ENCODE assay signal across 18 mouse cellular contexts in genomic region chr17:29385746-29386145, GRCm38 (mm10). TPM values are rescaled to one million over a fixed set of nuclear protein-coding genes. Genes with fewer than 3 reads are reported as not detected.
DNase-seq lines count a peak whose midpoint lies in the region; ATAC-seq and TF ChIP-seq lines count a peak whose summit lies in the region.
"Had no signal": no experiment of that assay in that cellular context is flagged by ENCODE, and none has a peak within 500 bp of the region (broad histone marks: within the 10 kb centered on the region; RNA-seq: fewer than 3 reads in every experiment).

No protein-coding gene starts in this region.

- H3K4me2 ChIP-seq in liver, embryonic 12.5 days, result no peak overlapping the region
- H3K4me2 ChIP-seq in liver, embryonic 11.5 days, result no peak overlapping the region
- H3K4me2 ChIP-seq in liver, embryonic 13.5 days, result no peak overlapping the region
- H3K4me2 ChIP-seq in hindbrain, postnatal 0 days (ENCODE audit: low read depth, low read length), result no peak overlapping the region
- H3K4me2 ChIP-seq: embryonic facial prominence, embryonic 12.5 days; forebrain, embryonic 15.5 days; heart, embryonic 11.5 days; heart, embryonic 15.5 days; hindbrain, embryonic 15.5 days had no signal

- no peak overlapping the region for H3K4me3 ChIP-seq in liver, embryonic 12.5 days
- H3K4me3 ChIP-seq in liver, embryonic 11.5 days (ENCODE audit: low read depth, low read length), result no peak overlapping the region
- H3K4me3 ChIP-seq in ES-E14 (ENCODE audit: insufficient read depth in 1 of 2, low read depth in 1 of 2, low read length in 2 of 2, poor library complexity in 1 of 2, severe bottlenecking in 1 of 2), result no peak overlapping the region
- H3K4me3 ChIP-seq in liver, embryonic 13.5 days (replicated peaks), result no peak overlapping the region
- no peak overlapping the region for H3K4me3 ChIP-seq in hindbrain, postnatal 0 days (ENCODE audit: low read length)
- H3K4me3 ChIP-seq: embryonic facial prominence, embryonic 12.5 days; forebrain, embryonic 15.5 days; heart, adult 2 months; heart, embryonic 15.5 days; hindbrain, embryonic 10.5 days; hindbrain, embryonic 15.5 days had no signal

- H3K9me3 ChIP-seq in liver, embryonic 12.5 days (replicated peaks), result no peaks in the 10 kb centered on the region
- H3K9me3 ChIP-seq in liver, embryonic 11.5 days (ENCODE audit: control insufficient read depth, low read length), result no peaks in the 10 kb centered on the region
- no peaks in the 10 kb centered on the region for H3K9me3 ChIP-seq in ES-E14 (ENCODE audit: control insufficient read depth, insufficient read depth, low read depth, low read length)
- no peaks in the 10 kb centered on the region for H3K9me3 ChIP-seq in liver, embryonic 13.5 days (replicated peaks)
- H3K9me3 ChIP-seq in hindbrain, postnatal 0 days (ENCODE audit: low read length), result no peaks in the 10 kb centered on the region
- H3K9me3 ChIP-seq: embryonic facial prominence, embryonic 12.5 days; forebrain, embryonic 15.5 days; heart, embryonic 15.5 days; hindbrain, embryonic 10.5 days; hindbrain, embryonic 15.5 days had no signal

- no peak for ATAC-seq in liver, embryonic 12.5 days
- no peak for ATAC-seq in liver, embryonic 11.5 days (replicated peaks; ENCODE audit: low FRiP score)
- ATAC-seq in liver, embryonic 13.5 days (ENCODE audit: low read depth), result no peak
- ATAC-seq in hindbrain, postnatal 0 days, result no peak
- ATAC-seq: forebrain, embryonic 15.5 days; inflammation-experienced regulatory T-cells, adult 6 months; Patski had no signal

- no peaks in the 10 kb centered on the region for H3K36me3 ChIP-seq in liver, embryonic 12.5 days
- no peaks in the 10 kb centered on the region for H3K36me3 ChIP-seq in liver, embryonic 11.5 days (ENCODE audit: control insufficient read depth, insufficient read depth, low read length)
- H3K36me3 ChIP-seq in ES-E14 (ENCODE audit: control insufficient read depth, insufficient read depth, low read length, poor library complexity, severe bottlenecking), result no peaks in the 10 kb centered on the region
- H3K36me3 ChIP-seq in liver, embryonic 13.5 days, result no peaks in the 10 kb centered on the region
- H3K36me3 ChIP-seq in hindbrain, postnatal 0 days (ENCODE audit: insufficient read depth, low read length), result no peaks in the 10 kb centered on the region
- H3K36me3 ChIP-seq: embryonic facial prominence, embryonic 12.5 days; forebrain, embryonic 15.5 days; heart, embryonic 15.5 days; hindbrain, embryonic 10.5 days; hindbrain, embryonic 15.5 days had no signal

- no peak overlapping the region for H3K9ac ChIP-seq in liver, embryonic 12.5 days
- H3K9ac ChIP-seq in liver, embryonic 11.5 days (ENCODE audit: low read depth, low read length), result no peak overlapping the region
- H3K9ac ChIP-seq in ES-E14 (ENCODE audit: insufficient read depth, low read depth, low read length, poor library complexity, severe bottlenecking), result no peak overlapping the region
- no peak overlapping the region for H3K9ac ChIP-seq in liver, embryonic 13.5 days
- no peak overlapping the region for H3K9ac ChIP-seq in hindbrain, postnatal 0 days (replicated peaks; ENCODE audit: low read length)
- H3K9ac ChIP-seq: embryonic facial prominence, embryonic 12.5 days; forebrain, embryonic 15.5 days; hindbrain, embryonic 15.5 days had no signal

- peak overlapping the region; percentile 34 for H3K27ac ChIP-seq in liver, embryonic 12.5 days
- H3K27ac ChIP-seq in liver, embryonic 11.5 days (ENCODE audit: low read depth, low read length), result no peak overlapping the region
- H3K27ac ChIP-seq in ES-E14 (ENCODE audit: insufficient read depth, low read depth, low read length, poor library complexity, severe bottlenecking), result no peak overlapping the region; the same call in 1 of the 2 replicates
- H3K27ac ChIP-seq in liver, embryonic 13.5 days, result peak overlapping the region; percentile 60; the same call in 1 of the 2 replicates
- no peak overlapping the region for H3K27ac ChIP-seq in hindbrain, postnatal 0 days
- H3K27ac ChIP-seq: embryonic facial prominence, embryonic 12.5 days; forebrain, embryonic 15.5 days; heart, adult 2 months; heart, embryonic 15.5 days; hindbrain, embryonic 10.5 days; hindbrain, embryonic 15.5 days had no signal

- peaks cover 25% of the 10 kb centered on the region for H3K4me1 ChIP-seq in liver, embryonic 12.5 days
- 0 out of 2 replicates have a peak, but pooled peaks cover 2% of the 10 kb centered on the region for H3K4me1 ChIP-seq in liver, embryonic 11.5 days (replicated peaks; ENCODE audit: control insufficient read depth, insufficient read depth, low read length)
- peaks cover 5 to 16% of the 10 kb centered on the region in 2 experiments for H3K4me1 ChIP-seq in ES-E14 (ENCODE audit: control insufficient read depth in 2 of 2, insufficient read depth in 2 of 2, low read length in 2 of 2, poor library complexity in 1 of 2)
- peaks cover 14% of the 10 kb centered on the region for H3K4me1 ChIP-seq in liver, embryonic 13.5 days (replicated peaks)
- H3K4me1 ChIP-seq in hindbrain, postnatal 0 days (ENCODE audit: insufficient read depth, low read length), result no peaks in the 10 kb centered on the region
- H3K4me1 ChIP-seq: embryonic facial prominence, embryonic 12.5 days; hindbrain, embryonic 15.5 days had no signal

- no peak for DNase-seq in liver, embryonic 11.5 days (ENCODE audit: low spot score)
- DNase-seq in ES-E14 (ENCODE audit: low read depth, low spot score), result no peak
- DNase-seq in liver, embryonic 13.5 days, result no peak
- no peak for DNase-seq in heart, postnatal 4 days
- no peak for DNase-seq in hindbrain, postnatal 0 days (ENCODE audit: low spot score)
- DNase-seq in lung, postnatal 4 days, result no peak
- DNase-seq: cerebellum, adult 11-12 months; cerebellum, adult 9-10 months had no signal

- TF ChIP-seq CTCF in hindbrain, postnatal 0 days (IDR thresholded peaks at IDR 0.05; ENCODE audit: low read depth), result no peak

- 79% methylated on average over 6 of the region's 6 CpGs for WGBS in liver, embryonic 12.5 days (ENCODE audit: insufficient replicate concordance)
- WGBS in liver, embryonic 11.5 days, result 62% methylated on average over 6 of the region's 6 CpGs
- WGBS in liver, embryonic 13.5 days (ENCODE audit: insufficient replicate concordance), result 72% methylated on average over 6 of the region's 6 CpGs
- 36% methylated on average over 6 of the region's 6 CpGs for WGBS in hindbrain, postnatal 0 days

- in situ Hi-C loops in ES-E14 (cut with MboI; ENCODE audit: low sequenced_read_pairs in 2 of 2, unreplicated experiment in 2 of 2), result no loop called here

- H3K27me3 ChIP-seq in liver, embryonic 12.5 days (replicated peaks), result no peaks in the 10 kb centered on the region
- H3K27me3 ChIP-seq in liver, embryonic 11.5 days (replicated peaks; ENCODE audit: control insufficient read depth, insufficient read depth, low read length), result no peaks in the 10 kb centered on the region
- no peaks in the 10 kb centered on the region for H3K27me3 ChIP-seq in liver, embryonic 13.5 days
- no peaks in the 10 kb centered on the region for H3K27me3 ChIP-seq in hindbrain, postnatal 0 days (ENCODE audit: insufficient read depth, low read length)
- H3K27me3 ChIP-seq: embryonic facial prominence, embryonic 12.5 days; forebrain, embryonic 15.5 days; heart, embryonic 15.5 days; hindbrain, embryonic 15.5 days; Patski had no signal

TF ChIP-seq in ES-E14, 5 proteins besides CTCF, POLR2A, EP300 and RAD21:
- TF ChIP-seq HCFC1 (IDR thresholded peaks at IDR 0.05; ENCODE audit: borderline replicate concordance, insufficient read depth, low read length), result no peak
- peak; percentile 47; the same call in 1 of the 2 replicates for TF ChIP-seq CHD2 (IDR thresholded peaks at IDR 0.05; ENCODE audit: low read depth, low read length)

RNA-seq across cellular contexts. Expression of gene Fgd2, which starts 25.0 kb away (rescaled TPM):
- 5.1 and 5.9 TPM in 2 replicates for polyA plus RNA-seq in liver, embryonic 12.5 days (2016; fragmentation: Nextera tagmentation; extraction: Ambion mirVana)
- 6.0 and 6.7 TPM in 2 replicates for polyA plus RNA-seq in liver, embryonic 11.5 days (2014; fragmentation: Nextera tagmentation; extraction: Ambion mirVana)
- total RNA-seq in ES-E14 (2012; rRNA removed), result 1.9 and 3.8 TPM in 2 replicates
- 4.5 and 5.0 TPM in 2 replicates for polyA plus RNA-seq in liver, embryonic 13.5 days (2015; fragmentation: Nextera tagmentation; extraction: Ambion mirVana)
- 1 to 10 TPM; 2.1 to 2.8 TPM for total RNA-seq in heart, postnatal 4 days (2021)
- total RNA-seq in hindbrain, postnatal 0 days (2014; rRNA removed), result 14.7 and 19.1 TPM in 2 replicates
- 10.3 and 10.9 TPM in 2 replicates for polyA plus RNA-seq in hindbrain, postnatal 0 days (2015; fragmentation: Nextera tagmentation; extraction: Ambion mirVana)

RNA-seq across cellular contexts. Expression of gene Mtch1, which starts 38.0 kb away (rescaled TPM):
- 107 and 109 TPM in 2 replicates for polyA plus RNA-seq in liver, embryonic 12.5 days (2016; fragmentation: Nextera tagmentation; extraction: Ambion mirVana)
- polyA plus RNA-seq in liver, embryonic 11.5 days (2014; fragmentation: Nextera tagmentation; extraction: Ambion mirVana), result 147 and 149 TPM in 2 replicates
- 187 and 217 TPM in 2 replicates for total RNA-seq in ES-E14 (2012; rRNA removed)
- 55.2 and 64.0 TPM in 2 replicates for polyA plus RNA-seq in liver, embryonic 13.5 days (2015; fragmentation: Nextera tagmentation; extraction: Ambion mirVana)
- total RNA-seq in heart, postnatal 4 days (2021), result 100 to 1,000 TPM; 358 to 374 TPM
- total RNA-seq in hindbrain, postnatal 0 days (2014; rRNA removed), result 622 and 633 TPM in 2 replicates
- 464 and 500 TPM in 2 replicates for polyA plus RNA-seq in hindbrain, postnatal 0 days (2015; fragmentation: Nextera tagmentation; extraction: Ambion mirVana)

Comparison
In these comparisons a context has a peak if more than half of its experiments do, and no peak if none do; other contexts are left out.
1. H3K27ac ChIP-seq: peak in liver, embryonic 12.5 days (single experiment) and liver, embryonic 13.5 days (single experiment); none in liver, embryonic 11.5 days (single experiment), ES-E14 (single experiment) and hindbrain, postnatal 0 days (single experiment).